Mouse (Mus musculus) MN1 (cell line): Measurements from ENCODE around the gene Abhd17b.

Experiments used
- DNase-seq: peaks from one replicate; pipeline ENCODE4 v3.0.0-alpha.2; 2016; ENCODE audit warnings: low spot score

Gene Abhd17b

GRCm38 (mm10) chr19:21731887-21732286 is 78.9 kb downstream of the Abhd17b start:
- no peak for DNase-seq

GRCm38 (mm10) chr19:21733176-21733575 is 80.2 kb downstream of the Abhd17b start:
- no peak for DNase-seq

- peak; percentile 27 for DNase-seq
These were observed 81.1 kb downstream of the Abhd17b start for GRCm38 (mm10) chr19:21734112-21734511.
